Mouse (Mus musculus): ENCODE results near the gene Dad1.

DNA sequence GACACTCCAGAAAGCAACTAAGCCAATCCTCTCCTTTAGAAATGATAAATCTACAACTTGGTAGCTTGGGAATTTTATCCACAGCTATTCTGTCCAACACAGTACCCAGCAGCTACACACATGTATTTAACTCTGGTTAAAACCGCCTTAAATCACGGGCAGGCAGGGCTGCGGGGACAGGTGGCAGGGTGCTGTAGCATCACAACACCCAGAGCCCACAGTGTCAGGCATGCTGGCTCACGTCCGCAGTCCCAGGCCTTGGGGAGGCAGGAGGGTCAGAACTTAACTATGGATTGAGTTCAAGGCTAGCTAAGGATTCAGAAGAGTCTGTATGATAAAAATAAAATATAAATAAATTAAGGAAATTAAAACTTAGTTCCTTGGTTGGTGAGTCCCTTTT is 17.0 kb downstream of the Dad1 start:
- TF ChIP-seq TAL1 (IDR thresholded peaks at IDR 0.05; ENCODE audit: low read length) = no peak
- TF ChIP-seq GATA1 (IDR thresholded peaks at IDR 0.05; ENCODE audit: low read length) = no peak

Measured in erythroblast, embryonic 14.5 days (primary cell).